In genomic region chr5:110345553-110345952, GRCm38 (mm10) we compare ENCODE assay signal across 33 mouse cellular contexts. TPM values are rescaled to one million over a fixed set of nuclear protein-coding genes. Genes with fewer than 3 reads are reported as not detected.
DNase-seq lines count a peak whose midpoint lies in the region; ATAC-seq and TF ChIP-seq lines count a peak whose summit lies in the region.
"Had no signal": no experiment of that assay in that cellular context is flagged by ENCODE, and none has a peak within 500 bp of the region (broad histone marks: within the 10 kb centered on the region; RNA-seq: fewer than 3 reads in every experiment).

No protein-coding gene starts in this region.

- TF ChIP-seq EP300 in MEL (IDR thresholded peaks at IDR 0.05; ENCODE audit: low read depth in 1 of 2, low read length in 2 of 2), result no peak
- no peak for TF ChIP-seq EP300 in heart, adult 2 months (IDR thresholded peaks at IDR 0.05; ENCODE audit: insufficient read depth, low read depth, low read length)

- ATAC-seq in lung, embryonic 16.5 days (ENCODE audit: low read depth), result no peak
- peak; percentile 28 to 33; a peak in 2 of 4 replicates for ATAC-seq in hematopoietic stem cell, adult 5-6 weeks (replicated peaks in 1 of 2; ENCODE audit: insufficient read depth in 1 of 2, low FRiP score in 2 of 2, low TSS enrichment in 1 of 2, low read depth in 1 of 2, poor library complexity in 2 of 2, severe bottlenecking in 2 of 2)
- ATAC-seq: activated CD4-positive, CD25-positive, alpha-beta regulatory T cell, adult 4 months; CD4-positive, CD25-positive, alpha-beta regulatory T cell, adult 4 months; forebrain, embryonic 13.5 days; forebrain, embryonic 16.5 days; hindbrain, postnatal 0 days had no signal

- DNase-seq in lung, adult 2 months, result no peak
- no peak for DNase-seq in MEL (ENCODE audit: low read depth, low spot score)
- no peak for DNase-seq in left cerebral cortex, adult 8-10 months (ENCODE audit: low spot score in 2 of 2)
- DNase-seq in spleen, postnatal 10 days (ENCODE audit: low spot score in 2 of 2), result no peak
- no peak for DNase-seq in heart, adult 2 months
- DNase-seq: adrenal gland, adult 8-10 months; adrenal gland, postnatal 25 days; cerebellum, adult 11-12 months; cerebellum, adult 8-10 months; cerebellum, postnatal 10 days; cerebellum, postnatal 36 days; gastrocnemius, postnatal 10 days; gastrocnemius, postnatal 36 days; heart, adult 11 months; heart, postnatal 10 days; heart, postnatal 36 days had no signal

- WGBS in lung, embryonic 16.5 days, result 72% methylated on average over 4 of the region's 4 CpGs
- 64% methylated on average over 4 of the region's 4 CpGs for WGBS in lung, adult 2 months
- WGBS in heart, adult 2 months, result 76% methylated on average over 4 of the region's 4 CpGs

- H3K4me2 ChIP-seq in lung, embryonic 16.5 days (ENCODE audit: low read depth, low read length), result no peak overlapping the region
- H3K4me2 ChIP-seq: forebrain, embryonic 13.5 days; heart, embryonic 12.5 days; heart, embryonic 15.5 days; hindbrain, embryonic 14.5 days had no signal

- no peak overlapping the region for H3K4me3 ChIP-seq in lung, embryonic 16.5 days (ENCODE audit: low read length)
- H3K4me3 ChIP-seq in lung, adult 2 months (replicated peaks; ENCODE audit: extremely low read depth, low read depth, low read length), result no peak overlapping the region
- no peak overlapping the region for H3K4me3 ChIP-seq in MEL (ENCODE audit: control insufficient read depth in 1 of 2, insufficient read depth in 1 of 2, low read depth in 2 of 2, low read length in 2 of 2)
- H3K4me3 ChIP-seq in heart, adult 2 months, result no peak overlapping the region
- H3K4me3 ChIP-seq: forebrain, embryonic 10.5 days; forebrain, embryonic 13.5 days; heart, embryonic 12.5 days; heart, embryonic 15.5 days had no signal

- H3K36me3 ChIP-seq in lung, embryonic 16.5 days (ENCODE audit: control insufficient read depth, insufficient read depth, low read length), result no peaks in the 10 kb centered on the region
- no peaks in the 10 kb centered on the region for H3K36me3 ChIP-seq in MEL (ENCODE audit: control insufficient read depth in 1 of 2, insufficient read depth in 2 of 2, low read length in 2 of 2)
- H3K36me3 ChIP-seq in heart, adult 2 months (ENCODE audit: control insufficient read depth, insufficient read depth, low read length), result no peaks in the 10 kb centered on the region
- H3K36me3 ChIP-seq: heart, embryonic 12.5 days; heart, embryonic 15.5 days had no signal

- H3K4me1 ChIP-seq in lung, embryonic 16.5 days (replicated peaks; ENCODE audit: control insufficient read depth, insufficient read depth, low read length), result peaks cover 11% of the 10 kb centered on the region
- no peaks in the 10 kb centered on the region for H3K4me1 ChIP-seq in lung, adult 2 months (ENCODE audit: control insufficient read depth, insufficient read depth, low read length)
- H3K4me1 ChIP-seq in MEL (ENCODE audit: control insufficient read depth in 1 of 2, insufficient read depth in 2 of 2, low read length in 2 of 2), result no peaks in the 10 kb centered on the region
- no peaks in the 10 kb centered on the region for H3K4me1 ChIP-seq in heart, adult 2 months (ENCODE audit: control insufficient read depth, insufficient read depth, low read length)

- no peak for TF ChIP-seq CTCF in lung, adult 2 months (IDR thresholded peaks at IDR 0.05; ENCODE audit: insufficient read depth, low read length)
- no peak for TF ChIP-seq CTCF in MEL (IDR thresholded peaks at IDR 0.05 in 2 of 3, conservative IDR thresholded peaks at IDR 0.05 in 1 of 3; ENCODE audit: control insufficient read depth in 1 of 3, insufficient read depth in 1 of 3, low read depth in 2 of 3, low read length in 3 of 3, poor library complexity in 1 of 3, severe bottlenecking in 1 of 3)
- TF ChIP-seq CTCF in heart, adult 2 months (IDR thresholded peaks at IDR 0.05), result no peak

- no peaks in the 10 kb centered on the region for H3K9me3 ChIP-seq in lung, embryonic 16.5 days (ENCODE audit: control insufficient read depth, low read length)
- no peaks in the 10 kb centered on the region for H3K9me3 ChIP-seq in MEL (replicated peaks; ENCODE audit: insufficient read depth, low read length)
- H3K9me3 ChIP-seq: forebrain, embryonic 10.5 days; forebrain, embryonic 13.5 days; heart, embryonic 12.5 days; heart, embryonic 15.5 days had no signal

- intact Hi-C loops in heart, adult 2 months (cut with DNase I), result no loop called here

- no peaks in the 10 kb centered on the region for H3K79me2 ChIP-seq in MEL (ENCODE audit: control insufficient read depth, insufficient read depth, low read length, poor library complexity)
- H3K79me2 ChIP-seq in heart, adult 2 months (replicated peaks; ENCODE audit: control insufficient read depth, insufficient read depth, low read length), result no peaks in the 10 kb centered on the region

- H3K27ac ChIP-seq in lung, embryonic 16.5 days (ENCODE audit: low read length), result peak overlapping the region; percentile 82
- H3K27ac ChIP-seq in MEL (ENCODE audit: control insufficient read depth, low read depth, low read length), result no peak overlapping the region
- H3K27ac ChIP-seq in heart, adult 2 months, result no peak overlapping the region
- H3K27ac ChIP-seq: forebrain, embryonic 10.5 days; forebrain, embryonic 13.5 days; heart, embryonic 15.5 days; hindbrain, embryonic 14.5 days; hindbrain, postnatal 0 days had no signal

- no peak overlapping the region for H3K9ac ChIP-seq in lung, embryonic 16.5 days (ENCODE audit: low read length)
- no peak overlapping the region for H3K9ac ChIP-seq in MEL (ENCODE audit: control insufficient read depth, low read depth, low read length, poor library complexity, severe bottlenecking)
- no peak overlapping the region for H3K9ac ChIP-seq in heart, adult 2 months (ENCODE audit: low read depth, low read length)
- H3K9ac ChIP-seq: forebrain, embryonic 13.5 days; heart, embryonic 12.5 days; heart, embryonic 15.5 days; hindbrain, embryonic 14.5 days had no signal

- no peak for TF ChIP-seq RAD21 in MEL (IDR thresholded peaks at IDR 0.05; ENCODE audit: low read depth, low read length)

- H3K27me3 ChIP-seq in lung, embryonic 16.5 days (ENCODE audit: control insufficient read depth, insufficient read depth, low read depth, low read length), result peaks cover 16% of the 10 kb centered on the region; the same call in 1 of the 2 replicates
- no peaks in the 10 kb centered on the region for H3K27me3 ChIP-seq in MEL (ENCODE audit: control insufficient read depth in 1 of 2, insufficient read depth in 2 of 2, low read length in 2 of 2)
- peaks cover 8% of the 10 kb centered on the region for H3K27me3 ChIP-seq in heart, adult 2 months (ENCODE audit: control insufficient read depth, insufficient read depth, low read length)

- TF ChIP-seq POLR2A in lung, adult 2 months (IDR thresholded peaks at IDR 0.05; ENCODE audit: borderline replicate concordance, extremely low read depth, low read depth, low read length), result no peak
- no peak for TF ChIP-seq POLR2A in MEL (IDR thresholded peaks at IDR 0.05; ENCODE audit: control insufficient read depth in 1 of 2, insufficient read depth in 1 of 2, low read depth in 1 of 2, low read length in 2 of 2, poor library complexity in 1 of 2)
- no peak for TF ChIP-seq POLR2A in heart, adult 2 months (IDR thresholded peaks at IDR 0.05; ENCODE audit: insufficient read depth, low read depth, low read length)

TF ChIP-seq in MEL, 35 proteins besides CTCF, POLR2A, EP300 and RAD21:
- TF ChIP-seq ZMIZ1 (IDR thresholded peaks at IDR 0.05; ENCODE audit: low read depth, low read length) (no peak), TBP (IDR thresholded peaks at IDR 0.05; ENCODE audit: low read depth, low read length) (peak; percentile 88)
TF ChIP-seq in MEL: peak in this region for 1.

RNA-seq across cellular contexts. Expression of gene Lrcol1, which starts 1.0 kb away (rescaled TPM):
- polyA plus RNA-seq in lung, embryonic 16.5 days (2015; fragmentation: Nextera tagmentation; extraction: Ambion mirVana), result 1.9 and 2.9 TPM in 2 replicates
- polyA plus RNA-seq in lung, adult 2 months (2012; rRNA removed), result 0.19 and 0.51 TPM in 2 replicates
- total RNA-seq in MEL (2012; rRNA removed), result not detected in 2 replicates
- not detected for polyA plus RNA-seq in MEL (2012; ENCODE audit: insufficient read depth in 1 of 2, insufficient read length in 2 of 2, low read depth in 1 of 2, low replicate concordance in 2 of 2, missing spikeins in 1 of 2)
- not detected in 2 replicates for total RNA-seq in hematopoietic stem cell, adult 5-6 weeks (2017)
- not detected for total RNA-seq in left cerebral cortex, adult 8-10 months (2022)
- not detected for total RNA-seq in heart, adult 2 months (2021)
- not detected in 2 replicates for polyA plus RNA-seq in heart, adult 2 months (2012; rRNA removed)
- total RNA-seq: adrenal gland, adult 8-10 months; adrenal gland, postnatal 25 days; gastrocnemius, adult 18-20 months; gastrocnemius, postnatal 10 days; gastrocnemius, postnatal 36 days; heart, postnatal 10 days; heart, postnatal 36 days; hindbrain, postnatal 0 days had no signal
- polyA plus RNA-seq: activated CD4-positive, CD25-positive, alpha-beta regulatory T cell, adult 4 months; brain, embryonic 14.5 days; C2C12; CD4-positive, CD25-positive, alpha-beta regulatory T cell, adult 4 months; embryonic facial prominence, embryonic 11.5 days; embryonic facial prominence, embryonic 14.5 days; forebrain, embryonic 10.5 days; forebrain, embryonic 13.5 days; forebrain, embryonic 16.5 days; heart, embryonic 12.5 days; heart, embryonic 15.5 days; hindbrain, embryonic 11.5 days; hindbrain, embryonic 14.5 days had no signal

RNA-seq across cellular contexts. Expression of gene P2rx2, which starts 2.5 kb away (rescaled TPM):
- 15.5 and 17.2 TPM in 2 replicates for polyA plus RNA-seq in lung, embryonic 16.5 days (2015; fragmentation: Nextera tagmentation; extraction: Ambion mirVana)
- polyA plus RNA-seq in lung, adult 2 months (2012; rRNA removed), result 1.2 TPM in 2 replicates
- 0.08 and 0.10 TPM in 2 replicates for total RNA-seq in MEL (2012; rRNA removed)
- polyA plus RNA-seq in MEL (2012; ENCODE audit: insufficient read depth in 1 of 2, insufficient read length in 2 of 2, low read depth in 1 of 2, low replicate concordance in 2 of 2, missing spikeins in 1 of 2), result under 1 TPM in 1 of 2 experiments, not detected in 1; 0.57 TPM
- total RNA-seq in hematopoietic stem cell, adult 5-6 weeks (2017), result 0.65 TPM in 1 of 2 replicates, not detected in the other
- under 1 TPM in 1 of 4 experiments, not detected in 3; 0.32 TPM for total RNA-seq in left cerebral cortex, adult 8-10 months (2022)
- total RNA-seq in heart, adult 2 months (2021), result not detected
- polyA plus RNA-seq in heart, adult 2 months (2012; rRNA removed), result 0.12 TPM in 1 of 2 replicates, not detected in the other
- total RNA-seq: gastrocnemius, adult 18-20 months; gastrocnemius, postnatal 10 days; gastrocnemius, postnatal 36 days; heart, postnatal 10 days; heart, postnatal 36 days had no signal
- polyA plus RNA-seq: activated CD4-positive, CD25-positive, alpha-beta regulatory T cell, adult 4 months; CD4-positive, CD25-positive, alpha-beta regulatory T cell, adult 4 months; heart, embryonic 12.5 days had no signal

RNA-seq across cellular contexts. Expression of gene Pole, which starts 59.4 kb away (rescaled TPM):
- polyA plus RNA-seq in lung, embryonic 16.5 days (2015; fragmentation: Nextera tagmentation; extraction: Ambion mirVana), result 28.7 and 30.7 TPM in 2 replicates
- 1.0 and 1.7 TPM in 2 replicates for polyA plus RNA-seq in lung, adult 2 months (2012; rRNA removed)
- 32.4 and 33.7 TPM in 2 replicates for total RNA-seq in MEL (2012; rRNA removed)
- 10 to 100 TPM; 52.6 to 81.4 TPM for polyA plus RNA-seq in MEL (2012; ENCODE audit: insufficient read depth in 1 of 2, insufficient read length in 2 of 2, low read depth in 1 of 2, low replicate concordance in 2 of 2, missing spikeins in 1 of 2)
- 44.5 and 54.7 TPM in 2 replicates for total RNA-seq in hematopoietic stem cell, adult 5-6 weeks (2017)
- 1 to 10 TPM; 1.4 to 2.4 (median 1.9) TPM for total RNA-seq in left cerebral cortex, adult 8-10 months (2022)
- 1 to 10 TPM; 1.7 to 2.8 TPM for total RNA-seq in heart, adult 2 months (2021)
- 1.2 and 1.3 TPM in 2 replicates for polyA plus RNA-seq in heart, adult 2 months (2012; rRNA removed)

RNA-seq across cellular contexts. Expression of gene Pxmp2, which starts 59.6 kb away (rescaled TPM):
- polyA plus RNA-seq in lung, embryonic 16.5 days (2015; fragmentation: Nextera tagmentation; extraction: Ambion mirVana), result 12.0 and 14.0 TPM in 2 replicates
- polyA plus RNA-seq in lung, adult 2 months (2012; rRNA removed), result 10.5 and 11.5 TPM in 2 replicates
- total RNA-seq in MEL (2012; rRNA removed), result 8.4 and 8.7 TPM in 2 replicates
- polyA plus RNA-seq in MEL (2012; ENCODE audit: insufficient read depth in 1 of 2, insufficient read length in 2 of 2, low read depth in 1 of 2, low replicate concordance in 2 of 2, missing spikeins in 1 of 2), result 10 to 100 TPM in 1 of 2 experiments, not detected in 1; 15.2 TPM
- 1.9 and 13.2 TPM in 2 replicates for total RNA-seq in hematopoietic stem cell, adult 5-6 weeks (2017)
- 10 to 100 TPM in 1 of 4 experiments, 1 to 10 TPM in 3; 6.8 to 10.8 (median 8.8) TPM for total RNA-seq in left cerebral cortex, adult 8-10 months (2022)
- 100 to 1,000 TPM; 107 to 137 TPM for total RNA-seq in heart, adult 2 months (2021)
- 85.0 and 101 TPM in 2 replicates for polyA plus RNA-seq in heart, adult 2 months (2012; rRNA removed)
